Mouse (Mus musculus) large intestine, adult 2 months (tissue): ENCODE measurements around the gene Brd1. TPM values are rescaled to one million over a fixed set of nuclear protein-coding genes. Genes with fewer than 3 reads are reported as not detected.
"Not testable (repeated sequence)": the region's sequence is repeated elsewhere in the genome, so short reads cannot be mapped to it uniquely, and the experiment has no call there.

Experiments used
- DNase-seq: peaks from one replicate; pipeline ENCODE4 v3.0.0-alpha.2; 2012; ENCODE audit warnings: low read depth, low spot score
- WGBS: fragments of 180-500 bp; shearing (Covaris S2); methylation state at CpG from one replicate; pipeline ENCODE4 v1.1.7; 2018; 5-methylcytosine and 5-hydroxymethylcytosine counted together
- polyA plus RNA-seq: library from polyadenylated mRNA; depleted of rRNA; stranded (reverse); fragments of >200 nt; gene quantifications from 2 replicates; pipeline ENCODE4 v1.2.3, GENCODE M21; 2012; rRNA removed

Gene Brd1
- 11.7 and 18.2 TPM in 2 replicates for polyA plus RNA-seq

DNA sequence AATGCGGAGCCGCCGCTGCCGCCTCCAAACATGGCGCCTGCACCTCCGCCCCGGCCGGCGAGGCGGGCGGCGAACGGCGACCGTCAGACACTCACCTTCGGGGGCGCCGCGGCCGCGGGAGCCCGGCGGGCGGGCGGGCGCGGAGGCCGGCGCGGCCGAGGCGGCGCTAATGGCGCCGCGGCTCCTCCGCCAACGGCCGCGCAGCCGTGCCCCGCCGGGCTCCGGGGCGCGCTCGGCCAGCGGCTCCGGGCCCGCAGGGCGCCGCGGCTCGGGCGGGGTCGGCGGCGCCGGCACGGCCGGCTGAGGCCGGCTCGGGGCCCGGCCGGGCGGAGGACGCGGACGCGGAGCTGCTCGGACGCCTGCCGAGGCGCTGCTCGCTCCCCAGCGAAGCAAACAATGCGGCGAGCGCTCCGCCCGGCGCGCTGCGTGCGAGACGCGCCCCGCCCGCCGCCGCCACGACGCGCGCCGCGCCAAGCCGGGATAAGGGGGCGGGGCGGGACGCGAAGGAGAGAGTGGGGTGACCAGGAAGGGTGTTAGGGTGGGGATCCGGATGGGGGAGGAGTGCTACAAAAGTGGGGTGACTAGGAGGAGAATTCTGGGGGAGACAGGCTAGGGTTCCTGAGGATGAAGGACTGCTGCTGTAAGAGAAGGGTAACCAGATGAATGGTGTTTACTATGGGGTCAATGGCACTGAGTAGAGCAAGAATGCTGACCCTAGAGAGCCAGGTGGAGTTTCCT, at the start of gene Brd1:
Brd1 (minus strand) TSS at position 400 of the 738 bp plus-strand sequence.
- DNase-seq: no peak
- 11% methylated on average over 103 of the region's 103 CpGs for WGBS

- WGBS: 93% methylated on average over 5 of the region's 5 CpGs
Observed at GRCm38 (mm10) chr15:88774630-88775029, 40.6 kb upstream of the Brd1 start.

GRCm38 (mm10) chr15:88768537-88768936, 34.5 kb upstream of the Brd1 start:
- 40% methylated on average over 1 of the region's 1 CpGs for WGBS
- DNase-seq: no peak

More at GRCm38 (mm10) chr15:88774630-88775029, 40.6 kb upstream of the Brd1 start:
- not testable (repeated sequence) for DNase-seq

DNA sequence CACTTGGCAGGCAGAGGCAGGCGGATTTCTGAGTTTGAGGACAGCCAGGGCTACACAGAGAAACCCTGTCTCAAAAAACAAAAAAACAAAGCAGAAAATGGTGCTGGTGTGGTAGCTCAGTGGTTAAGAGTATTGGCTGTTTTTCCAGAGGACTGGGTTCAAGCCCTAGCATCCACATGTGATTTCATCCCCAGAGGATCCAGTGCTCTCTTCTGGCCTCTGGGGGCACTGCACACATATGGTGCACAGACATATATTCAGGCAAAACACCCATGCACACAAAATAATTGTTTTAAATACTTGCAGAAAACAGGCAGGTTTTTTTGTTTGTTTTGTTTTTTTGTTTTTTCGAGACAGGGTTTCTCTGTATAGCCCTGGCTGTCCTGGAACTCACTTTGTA, 32.1 kb upstream of the Brd1 start:
- WGBS: 99% methylated on average over 2 of the region's 2 CpGs
- not testable (repeated sequence) for DNase-seq

DNA sequence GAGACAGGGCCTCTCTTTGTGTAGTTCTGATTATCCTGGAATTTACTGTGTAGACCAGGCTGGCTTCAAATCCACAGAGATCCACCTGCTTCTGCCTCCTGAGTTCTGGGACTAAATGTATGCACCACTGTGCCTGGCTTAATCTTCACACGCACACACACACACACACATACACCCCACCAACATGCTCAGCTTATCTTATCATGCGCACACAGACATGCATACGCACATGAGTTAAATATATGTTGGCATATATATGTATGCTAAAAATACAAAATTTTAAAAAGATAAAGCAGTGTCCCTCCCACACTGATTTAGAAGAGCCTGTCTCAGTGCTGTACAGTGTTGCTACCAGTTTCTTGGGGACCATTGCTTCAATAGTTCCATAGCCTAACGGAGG, 27.5 kb upstream of the Brd1 start:
- 94% methylated on average over 4 of the region's 4 CpGs for WGBS
- no peak for DNase-seq

- WGBS: 85% methylated on average over 3 of the region's 3 CpGs
- DNase-seq: no peak
Observed at GRCm38 (mm10) chr15:88758061-88758460, 24.0 kb upstream of the Brd1 start.

DNA sequence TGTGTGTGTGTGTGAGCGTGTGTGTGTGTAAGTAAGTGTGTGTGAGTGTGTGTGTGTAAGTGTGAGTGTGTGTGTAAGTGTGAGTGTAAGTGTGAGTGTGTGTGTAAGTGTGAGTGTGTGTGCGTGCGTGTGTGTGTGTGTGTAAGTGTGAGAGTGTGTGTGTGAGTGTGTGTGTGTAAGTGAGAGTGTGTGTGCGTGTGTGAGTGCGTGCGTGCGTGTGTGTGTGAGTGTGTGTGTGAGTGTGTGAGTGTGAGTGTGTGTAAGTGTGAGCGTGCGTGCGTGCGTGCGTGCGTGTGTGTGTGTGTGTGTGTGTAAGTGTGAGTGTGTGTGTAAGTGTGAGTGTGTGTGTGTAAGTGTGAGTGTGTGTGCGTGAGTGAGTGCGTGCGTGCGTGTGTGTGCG, 21.7 kb upstream of the Brd1 start:
- DNase-seq: no peak
- WGBS: 97% methylated on average over 18 of the region's 18 CpGs

DNA sequence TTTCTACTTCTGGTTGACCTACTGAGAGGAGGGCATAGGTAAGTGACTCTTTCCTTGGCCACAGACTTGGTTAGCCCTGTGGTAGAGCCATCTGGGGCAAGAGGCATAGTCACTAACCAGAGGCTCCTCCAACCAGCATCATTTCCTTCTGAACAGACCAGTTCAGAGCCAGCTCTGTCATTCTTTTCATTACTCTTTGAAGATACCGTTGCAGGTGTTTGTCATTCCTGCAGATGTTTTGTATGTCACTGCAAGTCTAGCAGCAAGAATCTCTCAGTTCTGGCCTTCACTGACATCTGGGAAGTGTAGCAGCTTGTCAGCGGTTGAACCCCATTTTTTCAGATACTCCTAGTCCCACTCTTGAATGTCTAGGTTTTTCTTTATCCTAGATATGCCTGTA, 20.9 kb upstream of the Brd1 start:
- 76% methylated on average over 2 of the region's 2 CpGs for WGBS

GRCm38 (mm10) chr15:88752403-88752733, 18.3 kb upstream of the Brd1 start:
- 2% methylated on average over 8 of the region's 8 CpGs for WGBS
- DNase-seq: no peak

More for the DNA sequence above, 20.9 kb upstream of the Brd1 start:
- no peak for DNase-seq

DNA sequence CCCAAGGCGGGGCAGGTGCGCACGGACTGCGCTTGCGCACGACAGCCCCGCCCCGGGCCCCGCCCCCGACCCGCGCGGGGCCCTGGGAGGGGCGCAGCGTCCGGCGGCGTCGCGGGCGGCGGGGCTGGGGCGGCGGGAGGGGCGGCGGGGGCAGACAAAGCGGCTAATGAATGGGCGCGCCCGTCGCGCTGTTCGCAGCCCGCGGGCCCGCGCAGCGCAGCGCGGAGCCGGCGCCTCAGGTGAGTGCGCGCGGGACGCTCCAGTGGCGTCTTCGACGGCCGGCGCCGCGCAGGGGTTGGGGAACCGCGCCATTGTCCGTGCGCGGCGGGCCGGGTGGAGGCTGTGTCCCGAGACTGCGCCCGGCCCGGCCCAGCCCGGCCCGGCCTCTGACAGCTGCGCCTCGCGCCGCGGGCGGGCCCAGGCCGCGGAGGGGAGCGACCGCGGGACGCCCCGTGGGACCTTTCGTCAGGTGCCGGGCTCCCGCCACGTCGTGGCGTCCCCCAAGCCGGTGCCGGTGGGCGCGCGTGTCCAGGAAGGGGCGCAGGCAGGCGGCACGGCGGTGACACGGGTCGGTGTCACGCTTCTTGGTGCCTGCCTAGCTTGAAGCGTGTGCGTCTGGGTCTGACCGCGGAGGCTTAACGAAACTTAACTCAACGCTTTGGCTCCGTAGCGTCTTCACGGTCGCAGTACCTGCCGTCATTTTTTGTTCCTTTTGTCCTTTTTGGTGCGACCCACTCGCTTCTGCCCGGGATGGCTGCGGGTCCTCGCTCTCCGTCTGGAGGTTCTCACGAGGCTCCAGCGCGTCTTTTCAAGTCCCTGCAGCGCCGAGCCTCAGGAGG, 17.8 kb upstream of the Brd1 start, which contains the start of gene Zbed4:
Zbed4 (plus strand) TSS at position 97 of the 839 bp plus-strand sequence.
- no peak for DNase-seq
- WGBS: under 1% methylated on average over 107 of the region's 119 CpGs

GRCm38 (mm10) chr15:88750677-88751563, 16.9 kb upstream of the Brd1 start:
- WGBS: 3% methylated on average over 54 of the region's 54 CpGs
- DNase-seq: peak; percentile 96

- 87% methylated on average over 10 of the region's 10 CpGs for WGBS
- no peak for DNase-seq
Observed at GRCm38 (mm10) chr15:88750032-88750431, 16.0 kb upstream of the Brd1 start.

DNA sequence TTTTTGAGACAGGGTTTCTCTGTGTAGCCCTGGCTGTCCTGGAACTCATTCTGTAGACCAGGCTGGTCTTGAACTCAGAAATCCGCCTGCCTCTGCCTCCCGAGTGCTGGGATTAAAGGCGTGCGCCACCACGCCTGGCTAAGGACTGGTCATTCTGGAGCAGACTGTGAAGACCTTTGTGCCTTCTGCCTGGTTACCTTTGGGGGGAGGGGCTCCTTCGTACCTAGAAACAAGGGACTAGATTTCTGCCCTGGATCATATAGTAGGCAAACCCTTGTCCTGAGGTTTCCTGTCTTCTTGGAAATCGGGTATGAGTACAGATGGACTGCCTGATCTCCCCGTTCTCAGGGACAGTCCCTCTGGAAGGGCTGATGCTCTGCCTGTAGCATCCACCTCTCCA, 15.6 kb upstream of the Brd1 start:
- DNase-seq: not testable (repeated sequence)
- 90% methylated on average over 8 of the region's 8 CpGs for WGBS

DNA sequence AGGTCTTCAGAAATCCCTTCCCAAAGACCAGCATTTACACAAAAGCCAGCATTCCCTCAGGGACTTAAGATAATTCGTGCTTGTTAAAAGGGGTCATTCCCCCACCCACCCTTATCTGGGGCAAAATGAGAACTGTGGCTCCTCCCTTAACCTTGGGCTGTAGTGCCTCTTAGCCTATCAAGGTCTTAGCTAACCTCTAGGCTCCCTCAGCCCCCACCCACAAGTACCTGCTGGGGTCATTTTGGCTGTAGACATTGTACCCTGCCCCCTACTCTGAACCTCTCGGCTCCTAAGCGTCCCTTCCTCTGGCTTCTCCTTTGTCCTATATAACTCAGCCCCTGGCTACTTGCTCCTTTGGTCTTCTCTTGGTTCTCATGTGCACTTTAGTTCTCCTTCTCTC, 11.9 kb upstream of the Brd1 start:
- DNase-seq: no peak
- 61% methylated on average over 3 of the region's 3 CpGs for WGBS

- WGBS: 30% methylated on average over 3 of the region's 3 CpGs
- peak; percentile 71 for DNase-seq
Observed at GRCm38 (mm10) chr15:88745347-88745746, 11.3 kb upstream of the Brd1 start.

DNA sequence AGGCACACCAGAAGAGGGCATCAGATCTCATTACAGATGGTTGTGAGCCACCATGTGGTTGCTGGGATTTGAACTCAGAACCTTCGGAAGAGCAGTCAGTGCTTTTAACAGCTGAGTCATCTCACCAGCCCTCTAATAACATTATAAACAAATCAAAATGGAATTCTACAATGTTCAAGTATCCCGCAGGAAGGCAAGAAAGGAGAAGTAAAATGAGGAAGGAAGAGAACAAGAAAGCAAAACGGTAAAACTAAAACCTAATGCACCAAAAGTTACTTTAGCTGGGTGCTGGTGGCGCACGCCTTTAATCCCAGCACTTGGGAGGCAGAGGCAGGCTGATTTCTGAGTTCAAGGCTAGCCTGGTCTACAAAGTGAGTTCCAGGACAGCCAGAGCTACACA, 9.3 kb upstream of the Brd1 start:
- not testable (repeated sequence) for DNase-seq
- WGBS: 78% methylated on average over 5 of the region's 5 CpGs

DNA sequence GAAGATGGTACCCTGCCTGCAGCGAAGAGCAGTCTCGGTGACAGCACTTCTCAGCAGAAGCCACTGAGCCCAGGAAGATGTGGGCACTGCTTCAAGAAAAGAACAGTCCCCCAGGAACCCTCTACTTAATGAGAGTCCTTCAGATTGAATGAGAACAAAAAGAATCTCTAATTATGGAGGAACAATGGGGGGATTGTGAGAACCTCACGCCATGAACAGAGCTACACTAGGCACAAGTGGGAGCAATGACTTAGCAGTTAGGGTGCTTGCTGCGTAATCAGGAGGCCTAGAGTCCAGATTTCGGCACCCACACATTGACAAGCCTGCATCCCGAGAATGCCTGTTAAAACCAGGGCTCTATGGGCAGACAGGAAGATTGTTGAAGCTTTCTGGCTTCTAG, 7.3 kb upstream of the Brd1 start:
- WGBS: 83% methylated on average over 6 of the region's 6 CpGs
- DNase-seq: no peak

DNA sequence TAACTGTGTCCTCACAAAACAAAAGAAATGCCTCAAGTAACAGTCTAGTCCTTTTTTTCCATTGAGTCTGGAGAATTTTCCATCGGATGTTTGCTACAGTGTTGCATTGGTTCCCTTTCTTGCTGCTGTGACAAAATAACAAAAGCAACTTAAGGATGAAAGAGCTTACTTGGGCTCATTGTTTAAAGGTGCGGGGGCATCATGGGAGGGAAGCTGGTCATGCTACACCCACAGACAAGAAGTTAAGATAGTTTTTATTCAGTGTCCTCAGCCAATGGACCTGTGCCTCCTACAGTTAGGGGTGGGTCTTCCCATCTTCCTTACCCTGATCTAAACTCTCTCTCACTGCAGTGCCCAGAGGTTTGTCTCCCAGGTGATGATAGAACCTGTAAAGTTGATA, 4.4 kb upstream of the Brd1 start:
- WGBS: 87% methylated on average over 2 of the region's 2 CpGs
- no peak for DNase-seq

DNA sequence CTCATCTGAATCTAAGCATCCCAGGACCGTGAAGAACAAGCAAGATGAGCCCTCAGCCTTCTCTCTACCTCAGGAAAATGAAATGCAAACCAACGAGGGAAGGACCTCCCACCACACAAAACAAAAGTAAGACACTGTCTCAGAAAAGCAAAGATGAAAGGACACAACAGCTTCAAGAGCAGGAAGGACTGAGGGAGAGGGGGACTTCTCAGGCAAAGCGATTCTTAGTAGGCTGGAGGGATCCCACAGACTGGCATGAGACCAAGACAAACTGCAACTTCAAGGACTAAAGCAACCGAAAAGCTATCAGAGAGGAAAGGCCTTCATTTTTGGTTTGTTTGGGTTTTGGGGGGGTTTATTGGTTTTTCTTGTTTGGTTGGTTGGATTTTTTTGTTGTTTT, 2.1 kb upstream of the Brd1 start:
- DNase-seq: no peak

More for the DNA sequence above, 2.1 kb upstream of the Brd1 start:
- WGBS: 62% methylated on average over 4 of the region's 4 CpGs
